Mouse (Mus musculus): ENCODE data around the gene Panx2.

Panx2 gene

GRCm38 (mm10) chr15:89059161-89059931 lies at the start of gene Panx2:
TSS of gene Panx2 (plus strand) at chr15:89059734.
- DNase-seq (ENCODE audit: low read depth, low spot score), result no peak

- DNase-seq (ENCODE audit: low read depth, low spot score), result no peak
Observed at GRCm38 (mm10) chr15:89016722-89017121, 42.8 kb upstream of the Panx2 start.

- no peak for DNase-seq (ENCODE audit: low read depth, low spot score)
Observed at GRCm38 (mm10) chr15:89020085-89020484, 39.4 kb upstream of the Panx2 start.

GRCm38 (mm10) chr15:89020492-89020891 lies 39.0 kb upstream of the Panx2 start:
- no peak for DNase-seq (ENCODE audit: low read depth, low spot score)

- DNase-seq (ENCODE audit: low read depth, low spot score), result no peak
Observed at GRCm38 (mm10) chr15:89044381-89044780, 15.2 kb upstream of the Panx2 start.

- DNase-seq (ENCODE audit: low read depth, low spot score), result no peak
Observed at GRCm38 (mm10) chr15:89046356-89046755, 13.2 kb upstream of the Panx2 start.

- no peak for DNase-seq (ENCODE audit: low read depth, low spot score)
Observed at GRCm38 (mm10) chr15:89054666-89055065, 4.9 kb upstream of the Panx2 start.

GRCm38 (mm10) chr15:89058736-89059135 lies 798 bp upstream of the Panx2 start:
- no peak for DNase-seq (ENCODE audit: low read depth, low spot score)

GRCm38 (mm10) chr15:89060032-89060681 lies 623 bp downstream of the Panx2 start:
- no peak for DNase-seq (ENCODE audit: low read depth, low spot score)

- DNase-seq (ENCODE audit: low read depth, low spot score), result no peak
Observed at GRCm38 (mm10) chr15:89060811-89061460, 1.4 kb downstream of the Panx2 start.

- no peak for DNase-seq (ENCODE audit: low read depth, low spot score)
Observed at GRCm38 (mm10) chr15:89061761-89062517, 2.4 kb downstream of the Panx2 start.

GRCm38 (mm10) chr15:89062518-89062910 lies 3.0 kb downstream of the Panx2 start:
- DNase-seq (ENCODE audit: low read depth, low spot score), result no peak

GRCm38 (mm10) chr15:89063001-89063400 lies 3.5 kb downstream of the Panx2 start:
- DNase-seq (ENCODE audit: low read depth, low spot score), result no peak

- DNase-seq (ENCODE audit: low read depth, low spot score), result no peak
Observed at GRCm38 (mm10) chr15:89063536-89063935, 4.0 kb downstream of the Panx2 start.

- DNase-seq (ENCODE audit: low read depth, low spot score), result no peak
Observed at GRCm38 (mm10) chr15:89064891-89065290, 5.4 kb downstream of the Panx2 start.

GRCm38 (mm10) chr15:89067609-89068008 lies 8.1 kb downstream of the Panx2 start:
- no peak for DNase-seq (ENCODE audit: low read depth, low spot score)

- DNase-seq (ENCODE audit: low read depth, low spot score), result no peak
Observed at GRCm38 (mm10) chr15:89068226-89068625, 8.7 kb downstream of the Panx2 start.

- no peak for DNase-seq (ENCODE audit: low read depth, low spot score)
Observed at GRCm38 (mm10) chr15:89069336-89069840, 9.9 kb downstream of the Panx2 start.

GRCm38 (mm10) chr15:89070606-89071005 lies 11.1 kb downstream of the Panx2 start:
- no peak for DNase-seq (ENCODE audit: low read depth, low spot score)

- DNase-seq (ENCODE audit: low read depth, low spot score), result no peak
Observed at GRCm38 (mm10) chr15:89073993-89074603, 14.6 kb downstream of the Panx2 start.
